Mouse (Mus musculus) myocyte (in vitro differentiated cells): ENCODE results near the gene Tmco5.

ENCODE experiments used
- MYOD1 ChIP-seq, 3 experiments: IDR thresholded peaks; one replicate each; pipeline ENCODE4 v1.6.1; 2011; ENCODE audit warnings: control low read depth in 2 of 3, low read depth in 2 of 3, mild to moderate bottlenecking in 2 of 3, moderate library complexity in 1 of 3; ENCODE audit not compliant: insufficient read length in 2 of 3, control insufficient read depth in 1 of 3
- POLR2A ChIP-seq: IDR thresholded peaks from one replicate; pipeline ENCODE4 v1.6.1; 2011; ENCODE audit warnings: low read depth, mild to moderate bottlenecking, control low read depth, moderate library complexity; ENCODE audit not compliant: insufficient read length

- TF ChIP-seq MYOD1 (IDR thresholded peaks at IDR 0.05; ENCODE audit: control insufficient read depth in 1 of 3, insufficient read length in 2 of 3, low read depth in 2 of 3) (no peak), POLR2A (no peak)
Measured at GRCm38 (mm10) chr2:116831863-116832262, 46.6 kb upstream of the Tmco5 start.
